Mouse (Mus musculus) spleen, postnatal 4 days (tissue): ENCODE data around the gene Evc2.

Source experiments
- DNase-seq, 2 experiments: peaks; one replicate each; pipeline ENCODE4 v3.0.0; 2022; ENCODE audit warnings: low spot score in 2 of 2

Evc2 gene

GRCm38 (mm10) chr5:37338288-37338687 lies at the start of gene Evc2:
Gene Evc2 (plus strand): TSS chr5:37338499.
- peak in 1 of 2 experiments; percentile 20 for DNase-seq

GRCm38 (mm10) chr5:37289236-37289635 lies 49.1 kb upstream of the Evc2 start:
- no peak for DNase-seq

DNA sequence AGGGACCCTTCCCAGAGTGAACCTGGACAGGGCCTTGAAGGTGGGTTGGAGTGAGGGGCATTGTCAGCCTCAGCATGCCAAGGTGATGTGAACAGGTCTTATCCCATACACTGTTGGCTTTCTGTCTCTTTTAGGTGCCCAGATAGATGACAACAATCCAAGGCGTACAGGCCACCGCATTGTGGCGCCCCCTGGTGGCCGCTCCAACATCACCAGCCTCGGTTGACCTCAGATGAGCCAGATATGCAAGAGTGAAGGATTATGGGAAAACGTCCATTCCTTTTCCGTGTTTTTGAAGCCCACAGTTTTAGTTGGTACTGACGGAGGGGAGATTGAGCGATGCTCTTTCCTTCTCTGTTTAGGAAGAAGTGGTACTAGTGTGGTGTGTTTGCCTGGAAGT lies 47.3 kb upstream of the Evc2 start:
- DNase-seq, result no peak

DNA sequence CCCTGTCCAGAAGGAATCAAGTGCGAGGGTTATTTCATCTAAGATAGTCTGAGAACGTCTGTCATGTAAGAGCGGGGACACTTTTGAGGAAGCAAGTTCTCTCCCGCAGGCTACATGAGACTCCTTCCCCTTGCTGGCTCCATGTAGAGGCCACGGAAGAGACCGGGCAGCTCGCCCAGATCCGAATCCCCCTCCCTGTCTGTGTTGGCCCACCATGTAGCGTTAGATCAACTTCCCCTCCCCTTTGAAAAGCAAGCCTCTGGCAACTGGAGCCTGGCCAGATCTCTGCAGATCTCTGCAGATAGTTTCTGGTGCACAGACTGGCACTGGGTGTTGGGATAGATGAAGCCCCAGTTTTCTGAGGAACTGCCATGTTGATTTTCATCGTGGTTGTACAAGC lies 41.6 kb upstream of the Evc2 start:
- no peak for DNase-seq

GRCm38 (mm10) chr5:37298370-37298769 lies 39.9 kb upstream of the Evc2 start:
- DNase-seq, result no peak

DNA sequence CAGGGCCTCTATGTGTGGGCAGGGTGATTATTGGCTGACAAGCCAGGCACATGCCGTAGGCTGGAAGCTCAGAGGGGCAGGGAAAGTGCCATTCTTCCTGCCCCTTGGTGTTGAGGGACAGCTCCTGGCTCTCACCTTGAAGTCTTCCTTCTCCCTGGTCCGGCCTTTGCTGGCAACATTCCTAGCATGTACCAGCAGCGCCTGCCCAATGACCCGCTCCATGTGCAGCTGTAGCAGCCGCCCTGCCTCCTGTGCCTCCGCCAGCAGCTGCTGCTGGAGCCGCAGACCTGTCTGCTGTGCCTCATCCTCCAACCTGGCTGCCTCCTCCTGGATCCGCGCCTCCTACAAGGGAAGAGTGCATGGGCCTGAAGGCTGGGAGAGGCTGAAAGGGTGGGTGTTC lies 28.3 kb upstream of the Evc2 start:
- DNase-seq, result no peak

DNA sequence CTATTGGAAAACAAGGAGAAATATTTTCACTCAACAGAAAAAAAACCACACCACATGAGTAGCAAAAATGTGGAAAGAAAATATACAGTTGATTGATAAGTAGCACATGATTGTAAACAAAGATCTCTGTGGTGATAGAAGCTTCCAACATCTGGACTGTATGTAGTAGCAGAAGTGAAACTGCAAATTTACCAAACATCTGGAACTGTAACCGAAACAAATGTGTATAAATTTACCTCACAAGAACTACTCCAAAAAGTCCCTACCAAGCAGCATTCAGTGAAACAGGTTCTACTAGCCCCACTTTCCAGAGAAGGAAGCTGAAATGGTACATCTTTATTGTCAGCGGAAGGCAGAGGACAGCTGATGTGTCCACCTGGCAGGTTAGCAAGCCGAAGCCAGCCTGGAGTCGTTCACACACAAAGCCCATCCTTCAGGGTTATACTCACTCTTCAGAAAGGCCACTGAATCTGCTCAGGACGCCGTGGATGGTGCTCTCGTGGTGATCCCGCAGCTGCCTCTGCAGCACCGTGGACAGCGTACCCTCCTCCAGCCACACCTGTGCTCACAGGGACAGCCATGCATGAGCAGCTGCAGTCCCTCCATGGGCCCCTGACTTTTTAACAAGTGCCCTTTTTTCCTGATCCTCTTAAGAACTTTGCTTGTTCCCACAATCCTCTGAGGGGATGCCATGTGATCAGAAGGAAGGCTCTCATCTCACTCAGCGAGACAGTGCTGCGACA lies 25.1 kb upstream of the Evc2 start:
- no peak for DNase-seq

DNA sequence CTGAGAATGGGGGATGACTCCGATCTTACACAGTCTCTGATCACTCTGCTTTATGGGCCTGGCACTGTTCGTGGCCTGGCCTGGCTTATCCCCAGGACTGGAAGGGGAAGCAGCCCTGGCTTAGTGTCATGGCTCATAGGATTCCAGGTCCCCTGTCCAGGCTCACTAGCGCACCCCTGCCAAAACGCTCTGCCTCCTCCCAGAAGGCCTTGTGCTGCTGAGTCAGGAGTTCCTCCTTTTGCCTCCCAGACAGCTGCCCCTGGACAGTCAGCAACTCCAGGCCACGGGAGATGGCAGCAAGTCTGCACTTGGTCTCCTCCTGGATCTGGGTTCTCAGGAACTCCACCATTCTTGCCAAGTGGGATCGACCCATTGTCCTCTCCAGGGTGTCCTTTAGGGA lies 19.6 kb upstream of the Evc2 start:
- no peak for DNase-seq

- DNase-seq, result no peak
Measured at GRCm38 (mm10) chr5:37320174-37320573, 18.1 kb upstream of the Evc2 start.

DNA sequence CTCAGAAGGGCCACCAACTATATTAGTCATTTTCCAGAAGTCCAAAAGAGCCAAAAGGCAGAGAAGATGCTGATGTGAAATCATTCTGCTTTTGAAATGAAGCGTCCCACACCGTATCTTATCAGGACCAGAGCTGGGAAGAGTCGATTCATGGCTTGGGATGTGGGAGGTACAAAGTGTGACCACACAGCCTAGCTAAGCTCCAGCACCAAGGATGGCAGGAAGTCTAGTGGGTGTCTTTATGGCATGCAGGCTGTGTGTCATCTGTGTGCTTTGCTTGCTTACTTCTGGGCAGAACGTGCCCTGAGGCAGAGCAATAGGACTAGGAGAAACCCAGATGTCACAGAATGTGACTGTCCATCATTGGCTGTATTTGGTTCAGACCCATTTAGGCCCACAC lies 17.5 kb upstream of the Evc2 start:
- DNase-seq, result no peak

- DNase-seq, result no peak
Measured at GRCm38 (mm10) chr5:37326675-37327074, 11.6 kb upstream of the Evc2 start.

DNA sequence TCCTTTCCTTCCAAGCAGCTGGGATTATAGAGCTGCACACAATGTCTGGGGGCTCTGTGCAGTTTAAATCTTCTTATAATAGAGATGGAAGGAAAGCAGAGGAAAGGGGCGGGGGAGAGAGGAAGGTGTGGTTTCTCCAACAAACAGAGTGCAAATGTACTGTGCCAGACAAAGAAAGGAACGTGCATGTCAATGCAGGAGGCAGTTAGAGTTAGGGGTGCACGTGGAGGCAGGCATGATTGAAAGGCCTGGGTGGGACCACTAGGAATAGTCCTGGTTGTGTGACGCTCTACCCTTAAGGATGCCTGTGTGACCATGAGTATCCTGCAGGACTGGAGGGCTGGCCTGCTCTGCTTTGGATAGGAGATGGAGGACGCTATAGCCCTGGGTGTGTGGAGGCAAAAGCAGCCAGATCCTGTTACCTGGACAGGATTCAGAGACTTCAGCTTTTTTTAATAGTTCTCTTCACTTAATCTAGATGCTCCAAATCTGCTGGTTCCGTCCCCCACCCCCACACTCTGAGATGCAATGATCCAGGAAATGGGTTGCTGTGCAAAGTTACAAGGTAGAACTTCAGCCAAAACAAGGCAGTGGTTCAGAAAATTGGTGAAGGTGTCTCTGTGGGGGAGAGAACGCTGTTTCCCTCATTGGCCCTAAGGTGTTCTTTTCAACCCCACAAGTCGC lies 7.7 kb upstream of the Evc2 start:
- DNase-seq, result no peak

- DNase-seq, result no peak
Measured at GRCm38 (mm10) chr5:37331133-37331505, 7.2 kb upstream of the Evc2 start.

GRCm38 (mm10) chr5:37332066-37332465 lies 6.2 kb upstream of the Evc2 start:
- no peak for DNase-seq

DNA sequence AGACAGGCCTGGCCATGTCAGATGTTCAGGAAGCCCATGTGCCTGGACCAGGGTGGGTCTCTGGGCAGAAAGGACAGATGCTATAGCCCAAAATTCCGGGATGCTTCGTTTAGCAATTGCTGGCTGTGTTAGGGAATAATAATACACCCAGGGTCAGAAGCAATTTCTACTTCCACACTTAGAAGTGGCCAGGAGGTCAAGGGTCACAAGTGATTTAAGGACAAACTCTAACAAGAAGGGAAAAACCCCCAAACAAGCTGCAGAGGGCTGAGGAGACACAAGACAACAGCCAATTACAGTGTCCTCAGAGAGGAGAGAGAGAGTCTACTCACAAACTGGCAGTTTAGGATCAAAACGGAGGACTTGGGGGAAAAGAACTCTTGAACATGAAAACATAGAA lies 3.2 kb upstream of the Evc2 start:
- no peak for DNase-seq

GRCm38 (mm10) chr5:37336485-37337105 lies 1.7 kb upstream of the Evc2 start, which contains the start of gene Evc:
Gene Evc (minus strand): TSS chr5:37336894.
- DNase-seq, result no peak

- no peak for DNase-seq
Measured at GRCm38 (mm10) chr5:37337696-37338095, 603 bp upstream of the Evc2 start.

DNA sequence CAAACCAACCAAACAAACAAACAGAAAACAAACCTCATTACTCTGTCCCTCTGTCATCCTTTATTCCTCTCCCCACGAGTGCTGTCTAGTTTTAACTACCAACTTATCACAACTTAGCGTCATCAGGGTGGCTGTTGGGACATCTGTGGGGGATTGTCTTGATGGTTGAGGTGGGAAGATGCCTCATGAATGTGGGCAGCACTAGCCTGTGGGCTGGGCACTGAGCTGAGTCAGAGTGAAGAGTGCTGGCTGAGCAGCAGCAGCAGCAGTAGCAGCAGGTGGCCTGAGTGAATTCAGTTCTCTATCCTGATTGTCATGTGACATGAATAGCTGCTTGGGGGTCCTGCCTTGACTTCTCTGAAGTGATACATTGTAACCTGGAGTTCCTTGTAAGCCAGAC lies 5.7 kb downstream of the Evc2 start:
- no peak for DNase-seq

GRCm38 (mm10) chr5:37351791-37352190 lies 13.5 kb downstream of the Evc2 start:
- DNase-seq, result no peak

DNA sequence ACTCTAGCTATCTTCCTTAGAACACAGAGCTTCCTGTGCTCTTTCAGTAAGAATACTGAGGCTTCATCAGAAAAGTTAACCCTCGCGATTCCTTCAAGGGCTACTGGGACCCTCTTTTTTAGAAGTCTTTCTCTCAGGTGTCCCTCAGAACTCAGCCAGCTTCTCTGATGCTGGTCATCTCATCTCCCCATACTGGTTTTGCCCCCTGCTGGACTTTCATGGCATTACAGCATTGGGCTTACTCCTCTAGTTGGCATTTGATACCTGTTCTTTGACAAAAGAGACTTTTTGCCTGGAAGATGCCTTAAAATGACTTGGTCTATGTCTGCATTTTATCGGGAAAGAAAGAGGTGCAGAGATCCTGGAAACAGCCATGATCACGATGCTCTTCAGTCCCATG lies 16.1 kb downstream of the Evc2 start:
- no peak for DNase-seq

- DNase-seq, result no peak
Measured at GRCm38 (mm10) chr5:37356027-37356426, 17.7 kb downstream of the Evc2 start.

DNA sequence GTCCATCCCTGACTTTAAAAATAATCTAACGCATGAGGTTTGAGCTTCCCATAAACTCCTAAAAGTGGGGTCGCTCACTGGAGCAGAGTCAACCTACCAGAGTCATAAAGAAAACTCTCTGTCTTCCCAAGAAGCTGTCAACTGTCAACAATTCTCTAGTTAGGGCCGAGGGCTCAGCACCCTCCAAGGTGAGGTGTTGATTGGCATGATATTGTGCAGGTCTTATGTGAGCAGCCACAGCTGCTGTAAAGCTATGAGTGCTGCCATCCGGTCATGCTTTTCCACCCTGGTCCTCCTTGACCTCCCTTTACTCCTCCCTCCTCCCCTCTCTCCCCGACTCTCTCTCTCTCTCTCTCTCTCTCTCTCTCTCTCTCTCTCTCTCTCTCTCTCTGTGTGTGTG lies 24.3 kb downstream of the Evc2 start:
- DNase-seq, result no peak

DNA sequence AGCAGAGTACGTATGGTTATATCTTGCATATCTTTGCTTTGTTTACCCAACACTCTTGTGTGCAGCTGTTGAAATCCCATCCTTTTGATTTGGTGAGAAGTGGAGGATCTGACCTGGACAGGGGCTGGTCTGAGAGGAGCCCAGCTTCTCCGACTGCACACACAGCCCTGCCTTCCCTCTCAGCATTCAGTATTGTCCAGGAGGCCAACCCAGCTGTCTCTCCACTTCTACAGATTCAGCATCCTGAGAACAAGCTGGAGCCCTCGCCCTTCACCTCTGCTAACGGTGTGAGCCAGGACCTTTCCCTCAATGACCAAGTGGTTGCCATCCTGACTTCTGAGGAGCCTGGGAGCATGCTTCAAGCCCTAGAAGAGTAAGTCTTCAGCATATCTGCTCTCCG lies 25.0 kb downstream of the Evc2 start:
- no peak for DNase-seq
